Mouse (Mus musculus) myocyte (in vitro differentiated cells): ENCODE data around the gene Polh. TPM values are rescaled to one million over a fixed set of nuclear protein-coding genes. Genes with fewer than 3 reads are reported as not detected.

Experiments used
- H3K27me3 ChIP-seq: one replicate; pipeline ENCODE4 v1.6.1; 2011; ENCODE audit not compliant: control insufficient read depth, insufficient read depth, insufficient read length
- H3K36me3 ChIP-seq: one replicate; pipeline ENCODE4 v1.6.1; 2011; ENCODE audit not compliant: control insufficient read depth, insufficient read depth
- H3K4me2 ChIP-seq: one replicate; pipeline ENCODE4 v1.6.1; 2011; ENCODE audit warnings: low read depth, control low read depth
- H3K4me3 ChIP-seq: one replicate; pipeline ENCODE4 v1.5.1; 2011; ENCODE audit warnings: mild to moderate bottlenecking, control low read depth, moderate library complexity
- H3K79me2 ChIP-seq: one replicate; pipeline ENCODE4 v1.6.1; 2011; ENCODE audit not compliant: control insufficient read depth, insufficient read depth
- H3ac ChIP-seq: one replicate; pipeline ENCODE4 v1.6.1; 2011; ENCODE audit not compliant: control insufficient read depth, insufficient read length
- CEBPB ChIP-seq: IDR thresholded peaks from 2 replicates; pipeline ENCODE4 v1.6.1; 2011; ENCODE audit warnings: mild to moderate bottlenecking, moderate library complexity; ENCODE audit not compliant: poor library complexity, insufficient read depth, severe bottlenecking
- E2F4 ChIP-seq: IDR thresholded peaks from one replicate; pipeline ENCODE4 v1.6.1; 2011; ENCODE audit warnings: mild to moderate bottlenecking, control low read depth, moderate library complexity; ENCODE audit not compliant: insufficient read depth
- MAX ChIP-seq: IDR thresholded peaks from one replicate; pipeline ENCODE4 v1.6.1; 2011; ENCODE audit warnings: low read depth, mild to moderate bottlenecking, control low read depth
- MYOD1 ChIP-seq, 3 experiments: IDR thresholded peaks; one replicate each; pipeline ENCODE4 v1.6.1; 2011; ENCODE audit warnings: control low read depth in 2 of 3, low read depth in 2 of 3, mild to moderate bottlenecking in 2 of 3, moderate library complexity in 1 of 3; ENCODE audit not compliant: insufficient read length in 2 of 3, control insufficient read depth in 1 of 3
- MYOG ChIP-seq, 3 experiments: IDR thresholded peaks; one replicate each; pipeline ENCODE4 v1.6.1; 2011; ENCODE audit warnings: control low read depth in 2 of 3, low read depth in 2 of 3, mild to moderate bottlenecking in 2 of 3; ENCODE audit not compliant: insufficient read length in 2 of 3, control insufficient read depth in 1 of 3, insufficient read depth in 1 of 3
- POLR2A ChIP-seq: IDR thresholded peaks from one replicate; pipeline ENCODE4 v1.6.1; 2011; ENCODE audit warnings: low read depth, mild to moderate bottlenecking, control low read depth, moderate library complexity; ENCODE audit not compliant: insufficient read length
- POLR2AphosphoS2 ChIP-seq: IDR thresholded peaks from one replicate; pipeline ENCODE4 v1.6.1; 2011; ENCODE audit warnings: low read depth, control low read depth; ENCODE audit not compliant: insufficient read length
- REST ChIP-seq: IDR thresholded peaks from one replicate; pipeline ENCODE4 v1.6.1; 2011; ENCODE audit warnings: mild to moderate bottlenecking, control low read depth, moderate library complexity; ENCODE audit not compliant: insufficient read depth, insufficient read length
- SRF ChIP-seq: IDR thresholded peaks from one replicate; pipeline ENCODE4 v1.6.1; 2011; ENCODE audit warnings: low read depth; ENCODE audit not compliant: control insufficient read depth, insufficient read length
- TCF12 ChIP-seq: IDR thresholded peaks from one replicate; pipeline ENCODE4 v1.6.1; 2011; ENCODE audit warnings: mild to moderate bottlenecking, control low read depth; ENCODE audit not compliant: poor library complexity, insufficient read depth, severe bottlenecking
- TCF3 ChIP-seq: IDR thresholded peaks from one replicate; pipeline ENCODE4 v1.6.1; 2011; ENCODE audit warnings: low read depth, control low read depth; ENCODE audit not compliant: insufficient read length
- USF1 ChIP-seq: IDR thresholded peaks from one replicate; pipeline ENCODE4 v1.6.1; 2011; ENCODE audit warnings: low read depth, mild to moderate bottlenecking, control low read depth, moderate library complexity
- polyA plus RNA-seq: library from polyadenylated mRNA; unstranded; fragments of >200 nt; fragmentation: generic; extraction: Trizol; gene quantifications from one replicate; pipeline ENCODE4 v1.2.1, GENCODE M21; 2012; ENCODE audit warnings: missing spikeins

The Polh gene
- polyA plus RNA-seq, 1 experiment = 6.0 TPM

- Histone ChIP-seq H3K27me3 (no peaks in the 10 kb centered on the region), H3ac (no peak overlapping the region), H3K4me3 (no peak overlapping the region), H3K79me2 (no peaks in the 10 kb centered on the region), H3K4me2 (no peak overlapping the region), H3K36me3 (peaks cover 45% of the 10 kb centered on the region)
- TF ChIP-seq POLR2A (no peak), TCF3 (no peak), MAX (no peak), SRF (no peak), POLR2AphosphoS2 (no peak), CEBPB (no peak), TCF12 (no peak), MYOD1 (IDR thresholded peaks at IDR 0.05; ENCODE audit: control insufficient read depth in 1 of 3, insufficient read length in 2 of 3, low read depth in 2 of 3) (no peak), MYOG (IDR thresholded peaks at IDR 0.05; ENCODE audit: control insufficient read depth in 1 of 3, insufficient read depth in 1 of 3, insufficient read length in 2 of 3, low read depth in 2 of 3) (no peak), USF1 (no peak), REST (no peak), E2F4 (no peak)
Measured at GRCm38 (mm10) chr17:46182273-46182672, 20.2 kb downstream of the Polh start.

- Histone ChIP-seq H3ac (no peak overlapping the region), H3K4me3 (no peak overlapping the region), H3K79me2 (no peaks in the 10 kb centered on the region), H3K36me3 (peaks cover 53% of the 10 kb centered on the region), H3K4me2 (no peak overlapping the region), H3K27me3 (no peaks in the 10 kb centered on the region)
- TF ChIP-seq REST (no peak), POLR2A (peak; percentile 40), POLR2AphosphoS2 (peak; percentile 70)
Measured at GRCm38 (mm10) chr17:46170538-46170937, 31.9 kb downstream of the Polh start.

- peaks cover 67% of the 10 kb centered on the region for H3K36me3 ChIP-seq
- TF ChIP-seq MYOD1 (IDR thresholded peaks at IDR 0.05; ENCODE audit: control insufficient read depth in 1 of 3, insufficient read length in 2 of 3, low read depth in 2 of 3) = no peak
- TF ChIP-seq POLR2AphosphoS2 = peak; percentile 64
- no peak overlapping the region for H3ac ChIP-seq
- H3K4me2 ChIP-seq = peak overlapping the region; percentile 3
- peaks cover 10% of the 10 kb centered on the region for H3K79me2 ChIP-seq
- H3K27me3 ChIP-seq = no peaks in the 10 kb centered on the region
- H3K4me3 ChIP-seq = no peak overlapping the region
Measured at GRCm38 (mm10) chr17:46168768-46169167, 33.7 kb downstream of the Polh start.

GRCm38 (mm10) chr17:46168318-46168717 lies 34.1 kb downstream of the Polh start:
- Histone ChIP-seq H3K4me2 (peak overlapping the region; percentile 3), H3K36me3 (peaks cover 70% of the 10 kb centered on the region), H3K79me2 (peaks cover 13% of the 10 kb centered on the region), H3K4me3 (no peak overlapping the region), H3K27me3 (no peaks in the 10 kb centered on the region), H3ac (no peak overlapping the region)
- TF ChIP-seq MYOG (IDR thresholded peaks at IDR 0.05; ENCODE audit: control insufficient read depth in 1 of 3, insufficient read depth in 1 of 3, insufficient read length in 2 of 3, low read depth in 2 of 3) (peak; percentile 60 to 97 (median 88)), SRF (peak; percentile 40), TCF3 (peak; percentile 80), E2F4 (no peak), POLR2A (peak; percentile 45), MYOD1 (IDR thresholded peaks at IDR 0.05; ENCODE audit: control insufficient read depth in 1 of 3, insufficient read length in 2 of 3, low read depth in 2 of 3) (peak; percentile 74 to 100 (median 95)), MAX (no peak), TCF12 (peak; percentile 53)

GRCm38 (mm10) chr17:46167014-46167413 lies 35.4 kb downstream of the Polh start:
- Histone ChIP-seq H3K79me2 (peaks cover 26% of the 10 kb centered on the region), H3K36me3 (peaks cover 73% of the 10 kb centered on the region), H3ac (no peak overlapping the region), H3K27me3 (no peaks in the 10 kb centered on the region), H3K4me2 (no peak overlapping the region), H3K4me3 (no peak overlapping the region)
- TF ChIP-seq MYOD1 (IDR thresholded peaks at IDR 0.05; ENCODE audit: control insufficient read depth in 1 of 3, insufficient read length in 2 of 3, low read depth in 2 of 3) (peak in 2 of 3 experiments; percentile 55 to 67), MYOG (IDR thresholded peaks at IDR 0.05; ENCODE audit: control insufficient read depth in 1 of 3, insufficient read depth in 1 of 3, insufficient read length in 2 of 3, low read depth in 2 of 3) (peak in 2 of 3 experiments; percentile 53 to 64), CEBPB (no peak), POLR2AphosphoS2 (peak; percentile 91), POLR2A (peak; percentile 57), TCF3 (no peak), USF1 (no peak)
